Mouse (Mus musculus): ENCODE data around the gene Dnaja2. TPM values are rescaled to one million over a fixed set of nuclear protein-coding genes. Genes with fewer than 3 reads are reported as not detected.
A peak's percentile ranks its signal among the peaks of the same experiment; 100 is the strongest.

Dnaja2 gene
- polyA plus RNA-seq, 1 experiment from 2014 or later = 180 TPM

DNA sequence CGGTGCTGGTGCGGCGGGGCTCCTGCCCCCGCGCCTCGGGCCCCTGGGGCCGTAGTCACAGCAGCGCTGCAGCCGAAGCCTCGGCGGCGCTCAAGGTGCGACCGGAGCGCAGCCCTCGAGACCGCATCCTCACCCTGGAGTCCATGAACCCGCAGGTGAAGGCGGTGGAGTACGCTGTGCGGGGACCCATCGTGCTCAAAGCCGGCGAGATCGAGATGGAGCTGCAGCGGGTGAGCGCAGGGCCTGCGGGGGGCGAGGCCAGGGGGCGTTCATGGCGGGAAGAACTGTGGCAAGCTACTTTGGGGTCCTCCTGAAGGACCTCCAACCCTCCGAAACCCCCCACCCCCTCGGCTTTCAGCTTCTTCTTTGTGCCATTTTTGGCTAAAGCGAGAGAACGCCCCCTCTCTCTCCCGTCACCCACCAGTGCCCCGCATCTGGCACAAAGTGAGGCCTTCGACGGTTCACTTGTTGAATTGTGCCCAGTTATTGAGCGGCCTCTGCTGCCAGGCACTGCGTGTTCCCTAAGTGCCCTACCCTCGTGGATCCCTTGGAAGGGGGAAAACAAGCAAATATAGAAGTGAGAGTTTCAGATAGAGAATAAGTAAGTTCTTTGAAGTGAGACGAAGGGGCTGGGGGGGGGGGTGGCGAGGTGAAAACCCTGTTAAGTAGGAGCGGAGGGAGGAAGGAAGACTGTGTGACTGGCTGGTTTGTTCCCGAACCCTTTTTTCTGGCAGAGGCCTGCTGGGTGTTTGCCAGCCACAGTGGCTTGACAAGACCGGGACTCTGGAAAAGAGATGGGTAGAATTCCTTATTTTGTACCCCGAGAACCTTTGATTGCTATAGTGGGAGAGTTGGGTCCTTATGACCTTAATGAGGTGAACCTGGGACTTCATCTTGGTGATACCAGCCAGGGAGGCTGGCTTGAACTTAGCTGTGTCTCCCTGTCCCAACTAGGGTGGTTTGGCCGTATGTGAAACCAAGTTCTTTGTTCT is 61.9 kb downstream of the Dnaja2 start:
- Histone ChIP-seq H3K4me1 (peaks cover 9% of the 10 kb centered on the region; the same call in 1 of the 2 replicates), H3K27ac (no peak overlapping the region), H3K4me2 (replicated peaks) (peak overlapping the region; percentile 94), H3K4me3 (peak overlapping the region; percentile 79), H3K27me3 (replicated peaks) (no peaks in the 10 kb centered on the region), H3K9ac (peak overlapping the region; percentile 80), H3K9me3 (no peaks in the 10 kb centered on the region), H3K36me3 (no peaks in the 10 kb centered on the region)
- 9% methylated on average over 49 of the region's 49 CpGs for WGBS
- peak; percentile 46 for ATAC-seq (ENCODE audit: low FRiP score, low read depth)

DNA sequence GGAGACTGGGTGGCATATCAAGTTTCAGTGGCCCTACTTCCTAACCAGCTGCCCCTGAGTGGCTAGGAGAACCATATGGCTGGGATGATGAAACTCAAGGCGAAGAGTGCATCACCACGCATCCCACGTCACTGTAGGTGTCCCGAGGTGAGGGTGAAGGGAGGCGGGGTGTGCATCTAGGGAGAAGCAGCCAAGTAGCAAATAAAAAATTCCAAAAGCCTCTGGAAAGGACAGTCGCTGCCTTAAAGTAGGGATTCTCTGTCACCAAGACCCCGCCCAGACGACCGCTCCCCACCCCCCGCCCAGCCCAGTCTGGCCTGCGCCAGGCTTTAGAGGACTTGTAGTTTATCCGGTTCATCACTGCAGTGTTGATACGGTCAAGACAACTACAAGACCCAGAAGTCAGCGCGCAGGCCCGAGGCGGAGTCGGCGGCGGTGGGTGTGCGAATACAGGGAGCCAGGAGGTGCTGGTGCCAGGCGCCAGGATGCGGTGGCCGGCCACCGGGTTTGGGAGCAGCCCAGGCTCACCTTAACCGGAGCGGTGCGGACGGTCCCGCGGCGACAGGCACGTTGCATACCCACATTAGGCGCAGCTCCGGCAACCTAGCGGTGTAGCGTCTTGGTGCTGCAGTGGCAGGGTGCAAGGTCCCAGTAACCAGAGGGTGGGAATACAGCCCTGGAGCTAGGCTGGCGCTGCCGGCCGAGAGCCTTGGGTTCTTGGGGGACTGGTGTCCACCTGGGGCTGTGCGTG is 62.8 kb downstream of the Dnaja2 start, which contains the start of gene Gpt2:
Gene Gpt2 (plus strand): TSS at position 452 of the 751 bp plus-strand sequence.
- peaks cover 9% of the 10 kb centered on the region; the same call in 1 of the 2 replicates for H3K4me1 ChIP-seq
- WGBS = under 1% methylated on average over 41 of the region's 41 CpGs
- peak within 1 kb of the TSS; percentile 79 for H3K4me3 ChIP-seq
- H3K36me3 ChIP-seq = no peaks in the 10 kb centered on the region
- ATAC-seq (ENCODE audit: low FRiP score, low read depth) = peak; percentile 99
- H3K9me3 ChIP-seq = no peaks in the 10 kb centered on the region
- H3K27me3 ChIP-seq (replicated peaks) = no peaks in the 10 kb centered on the region
- H3K9ac ChIP-seq = peak within 1 kb of the TSS; percentile 80
- H3K4me2 ChIP-seq (replicated peaks) = peak within 1 kb of the TSS; percentile 94
- H3K27ac ChIP-seq = no peak within 1 kb of the TSS

DNA sequence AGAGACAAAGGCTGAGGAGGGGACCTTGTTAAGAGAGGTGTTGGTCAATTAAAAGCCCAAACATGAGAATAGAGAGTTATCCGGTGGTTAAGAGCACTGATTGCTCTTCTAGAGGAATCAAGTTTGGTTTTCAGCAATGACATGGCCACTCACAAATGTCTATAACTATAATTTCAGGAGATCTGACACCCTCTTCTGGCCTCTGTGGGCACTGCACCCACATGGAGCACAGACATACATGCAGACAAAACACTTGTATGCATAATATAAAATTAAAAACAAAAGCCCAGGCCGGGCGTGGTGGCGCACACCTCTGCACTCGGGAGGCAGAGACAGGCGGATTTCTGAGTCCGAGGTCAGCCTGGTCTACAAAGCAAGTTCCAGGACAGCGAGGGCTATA is 65.6 kb downstream of the Dnaja2 start:
- no peak for ATAC-seq (ENCODE audit: low FRiP score, low read depth)
- Histone ChIP-seq H3K4me1 (peaks cover 9% of the 10 kb centered on the region; the same call in 1 of the 2 replicates), H3K9ac (no peak overlapping the region), H3K36me3 (no peaks in the 10 kb centered on the region), H3K27me3 (replicated peaks) (no peaks in the 10 kb centered on the region), H3K4me3 (no peak overlapping the region), H3K4me2 (replicated peaks) (no peak overlapping the region), H3K27ac (no peak overlapping the region), H3K9me3 (no peaks in the 10 kb centered on the region)
- 97% methylated on average over 8 of the region's 8 CpGs for WGBS

DNA sequence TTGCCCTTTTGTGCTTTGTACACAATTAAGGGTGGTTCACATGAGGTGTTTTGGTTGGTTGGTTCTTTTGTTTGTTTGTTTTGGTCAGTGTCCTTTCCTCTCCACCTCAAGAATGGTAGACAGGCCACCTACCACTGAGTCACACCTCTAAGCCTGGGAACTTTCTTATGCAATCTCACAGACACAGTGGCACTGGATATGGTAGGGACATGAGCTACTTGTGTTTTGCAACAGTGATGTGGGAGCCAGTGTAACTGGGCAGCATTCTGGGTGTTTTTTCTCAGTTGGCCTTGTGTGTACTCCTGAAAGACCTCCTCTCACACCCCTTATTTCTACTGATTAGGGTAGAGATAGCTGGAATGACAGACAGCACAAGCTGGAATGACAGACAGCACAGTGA is 66.5 kb downstream of the Dnaja2 start:
- ATAC-seq (ENCODE audit: low FRiP score, low read depth) = no peak
- Histone ChIP-seq H3K27ac (no peak overlapping the region), H3K36me3 (no peaks in the 10 kb centered on the region), H3K9ac (no peak overlapping the region), H3K4me2 (replicated peaks) (no peak overlapping the region), H3K4me3 (no peak overlapping the region), H3K4me1 (peaks cover 6% of the 10 kb centered on the region; the same call in 1 of the 2 replicates), H3K9me3 (no peaks in the 10 kb centered on the region), H3K27me3 (replicated peaks) (no peaks in the 10 kb centered on the region)

DNA sequence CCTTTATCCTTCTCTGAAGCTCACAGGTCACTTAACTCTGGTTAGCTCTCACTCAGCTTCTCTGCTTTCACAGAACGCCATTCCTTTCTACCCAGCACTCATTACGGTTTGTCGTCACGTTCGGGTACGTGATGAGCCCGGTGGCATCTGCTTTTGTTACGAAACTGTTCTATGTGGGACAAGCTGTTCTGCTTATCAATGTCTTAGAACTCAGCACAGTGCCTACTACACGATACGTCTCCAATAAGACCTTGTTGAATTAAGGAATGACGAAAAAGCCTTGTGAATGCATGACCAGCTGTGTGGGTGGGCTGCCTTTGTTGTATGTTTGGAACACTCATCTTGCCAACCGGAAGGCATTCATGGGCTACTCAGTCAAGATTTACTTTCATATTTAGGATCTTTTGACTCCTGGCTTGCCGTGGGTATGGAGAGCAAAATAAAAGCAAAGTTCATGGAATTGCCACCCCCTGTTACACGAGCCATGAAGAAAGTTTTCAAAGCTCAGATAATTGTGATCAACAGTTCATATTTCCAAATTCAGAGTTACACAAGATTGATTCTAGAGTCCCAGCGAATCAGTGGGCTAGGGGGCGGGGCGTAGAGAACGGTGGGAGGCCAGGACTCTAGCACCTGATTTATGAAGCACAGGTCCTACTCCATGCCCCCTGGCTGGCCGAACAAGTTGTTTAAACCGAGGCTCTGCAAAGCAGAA is 67.1 kb downstream of the Dnaja2 start:
- Histone ChIP-seq H3K4me3 (no peak overlapping the region), H3K9ac (no peak overlapping the region)
- no peak for ATAC-seq (ENCODE audit: low FRiP score, low read depth)

More for the DNA sequence above, 67.1 kb downstream of the Dnaja2 start:
- no peaks in the 10 kb centered on the region for H3K36me3 ChIP-seq
- WGBS = 76% methylated on average over 20 of the region's 20 CpGs
- 0 out of 2 replicates have a peak, but pooled peaks cover under 1% of the 10 kb centered on the region for H3K4me1 ChIP-seq
- H3K9me3 ChIP-seq = no peaks in the 10 kb centered on the region
- H3K4me2 ChIP-seq (replicated peaks) = no peak overlapping the region
- H3K27me3 ChIP-seq (replicated peaks) = no peaks in the 10 kb centered on the region
- H3K27ac ChIP-seq = no peak overlapping the region

Other genes with a start within 250 kb of the Dnaja2 start
- gene Mylk3, start 169.0 kb downstream of the Dnaja2 start, polyA plus RNA-seq (2016; fragmentation: Nextera tagmentation; extraction: Ambion mirVana) = 1.2 and 1.4 TPM in 2 replicates
- gene 4921524J17Rik, start 122.5 kb downstream of the Dnaja2 start, polyA plus RNA-seq (2016; fragmentation: Nextera tagmentation; extraction: Ambion mirVana) = 43.0 and 47.3 TPM in 2 replicates
- 46.2 and 46.9 TPM in 2 replicates for gene Gpt2, start 62.8 kb downstream of the Dnaja2 start, polyA plus RNA-seq (2016; fragmentation: Nextera tagmentation; extraction: Ambion mirVana)
- 35.1 and 37.5 TPM in 2 replicates for gene Neto2, start 145.6 kb upstream of the Dnaja2 start, polyA plus RNA-seq (2016; fragmentation: Nextera tagmentation; extraction: Ambion mirVana)

All from neural tube, embryonic 12.5 days (tissue).